Mouse (Mus musculus) ovary, postnatal 10 days (tissue): ENCODE measurements around the gene Atg4a-ps.
"Not testable (repeated sequence)": the region's sequence is repeated elsewhere in the genome, so short reads cannot be mapped to it uniquely, and the experiment has no call there.

ENCODE experiments used
- DNase-seq: peaks from one replicate; pipeline ENCODE4 v3.0.0; 2022; ENCODE audit warnings: low spot score

Atg4a-ps gene

DNA sequence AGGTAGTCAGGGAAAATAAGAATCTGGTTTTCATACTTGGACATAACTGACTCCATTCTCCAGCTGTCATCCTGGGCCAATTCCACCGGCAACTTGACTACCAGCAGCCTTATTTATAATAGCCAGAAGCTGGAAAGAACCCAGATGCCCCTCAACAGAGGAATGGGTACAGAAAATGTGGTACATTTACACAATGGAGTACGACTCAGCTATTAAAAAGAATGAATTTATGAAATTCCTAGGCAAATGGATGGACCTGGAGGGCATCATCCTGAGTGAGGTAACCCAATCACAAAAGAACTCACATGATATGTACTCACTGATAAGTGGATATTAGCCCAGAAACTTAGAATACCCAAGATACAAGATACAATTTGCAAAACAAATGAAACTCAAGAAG is at the start of gene Atg4a-ps:
Gene Atg4a-ps, minus strand, starts transcription at position 101 of the 400 bp plus-strand sequence.
- not testable (repeated sequence) for DNase-seq

DNA sequence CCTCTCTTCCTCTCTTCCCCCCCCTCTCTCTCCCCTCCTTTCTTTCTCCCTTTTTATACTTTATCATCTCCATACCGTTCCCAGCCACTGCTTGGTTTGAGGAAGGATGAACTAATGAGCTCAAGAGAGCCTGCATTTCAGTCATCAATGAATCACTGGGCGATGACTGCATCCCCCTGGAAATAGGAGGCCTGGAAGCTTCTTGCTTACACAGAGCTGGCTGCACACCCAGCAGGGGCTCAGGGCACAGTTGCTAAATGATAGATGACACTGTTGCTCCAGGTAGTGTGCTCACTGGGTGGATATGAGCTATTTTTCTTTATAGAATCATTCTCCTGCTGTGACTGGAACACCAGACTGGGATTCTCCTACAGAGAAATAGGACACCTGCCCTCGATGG is 49.7 kb upstream of the Atg4a-ps start:
- DNase-seq, result no peak

DNA sequence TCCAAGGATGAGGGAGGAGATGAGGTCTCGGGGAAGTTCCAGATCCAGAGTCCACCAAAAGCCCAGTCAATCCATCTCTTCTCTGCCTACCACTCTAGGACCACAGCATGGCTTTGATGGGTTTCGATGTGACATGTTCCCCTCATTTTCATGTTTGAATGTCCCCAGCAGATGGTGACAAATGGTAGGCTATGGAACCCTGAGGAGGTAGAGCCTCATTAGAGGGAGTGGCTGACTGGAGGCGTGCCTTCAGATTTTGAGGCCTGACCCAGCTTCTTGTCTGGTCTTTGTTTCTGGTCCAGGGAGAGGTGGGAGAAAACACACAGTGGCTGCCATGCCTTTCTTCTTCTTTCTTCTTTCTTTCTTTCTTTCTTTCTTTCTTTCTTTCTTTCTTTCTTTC is 44.6 kb upstream of the Atg4a-ps start:
- no peak for DNase-seq

DNA sequence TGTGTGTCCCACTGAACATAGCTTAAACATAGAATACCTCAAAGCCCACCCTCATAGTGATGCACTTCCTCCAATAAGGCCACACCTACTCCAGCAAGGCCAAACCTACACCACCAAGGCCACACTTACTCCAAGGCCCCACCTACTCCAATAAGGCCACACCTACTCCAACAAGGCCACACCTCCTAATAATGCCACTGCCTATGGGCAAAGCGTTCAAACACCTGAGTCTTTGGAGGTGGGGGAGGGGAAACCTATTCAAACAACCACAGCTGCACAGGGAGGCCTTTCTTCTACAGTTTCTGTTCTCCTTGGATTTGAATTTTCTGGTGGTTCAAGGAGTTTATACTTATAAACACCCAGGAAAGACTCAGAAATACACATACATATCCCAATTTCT is 43.2 kb upstream of the Atg4a-ps start:
- DNase-seq, result no peak

DNA sequence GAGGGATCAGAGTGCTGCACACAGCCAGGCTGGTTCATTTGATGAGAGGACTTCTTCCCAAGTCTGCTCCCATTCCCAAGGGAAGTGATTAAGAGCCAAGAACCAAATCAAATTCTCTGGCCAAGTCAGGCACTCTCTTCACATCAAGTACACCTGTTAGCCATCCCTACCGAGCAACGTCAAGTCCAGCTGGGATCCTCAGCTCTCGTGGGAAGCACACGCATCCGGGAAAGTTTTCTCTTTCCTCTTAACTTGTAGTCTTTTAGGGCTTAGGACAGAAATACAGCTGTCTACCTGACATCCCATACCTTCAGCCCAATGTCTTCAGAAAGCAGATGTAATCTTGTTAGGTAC is 38.1 kb upstream of the Atg4a-ps start:
- DNase-seq, result no peak

DNA sequence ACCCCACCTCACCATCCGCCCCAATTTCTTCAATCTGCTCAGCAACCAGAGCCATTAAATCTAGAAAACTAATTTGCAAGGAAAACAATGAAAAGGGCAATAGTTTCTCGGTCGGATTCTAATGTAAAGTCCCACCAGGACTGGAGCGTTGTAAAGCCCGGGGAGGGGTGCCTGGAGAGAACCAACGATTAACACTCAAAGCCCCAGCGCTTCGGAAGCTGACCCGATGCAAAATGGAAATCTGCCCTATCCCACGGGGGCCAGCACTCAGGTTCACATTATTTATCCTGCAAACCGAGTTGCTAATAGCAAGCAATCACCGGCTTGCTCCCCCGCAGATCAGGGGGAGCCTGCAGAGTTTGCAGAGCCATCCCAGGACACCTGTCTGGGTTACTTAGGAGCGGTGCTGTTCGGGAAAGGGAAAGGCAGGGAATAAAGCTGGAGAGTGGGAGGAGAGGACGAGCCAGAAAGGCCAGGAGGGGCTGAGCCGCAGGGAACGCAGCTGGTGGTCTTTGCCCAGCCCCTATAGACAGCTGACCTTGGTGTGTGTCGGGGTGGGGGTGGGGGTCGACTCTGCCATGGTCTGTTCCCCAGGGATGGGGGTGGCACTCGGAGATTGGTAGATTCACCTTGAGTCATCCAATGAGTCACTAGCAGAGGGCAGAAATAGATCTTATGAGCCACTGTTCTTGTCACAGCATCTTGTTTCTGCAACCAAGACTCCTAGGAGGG is 37.5 kb upstream of the Atg4a-ps start:
- no peak for DNase-seq

DNA sequence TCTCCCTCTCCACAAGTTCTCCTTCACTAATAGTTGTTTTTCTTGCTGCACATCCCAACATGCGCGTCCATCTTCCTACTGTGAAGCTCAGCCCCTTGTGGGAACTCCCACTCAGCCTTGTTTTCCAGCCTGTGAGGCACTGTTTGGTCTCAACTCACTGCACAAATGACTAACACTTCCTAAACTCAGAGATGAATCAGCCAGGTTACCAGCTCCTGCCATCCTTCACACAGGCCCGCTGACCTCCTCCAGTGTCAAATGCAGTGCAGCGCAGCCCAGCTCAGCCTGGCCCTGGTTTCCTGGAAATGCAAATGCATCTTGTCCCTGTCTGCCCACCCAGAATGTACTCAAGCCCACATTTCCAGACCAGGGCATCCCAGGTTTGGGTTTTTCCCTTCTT is 36.6 kb upstream of the Atg4a-ps start:
- DNase-seq, result no peak

DNA sequence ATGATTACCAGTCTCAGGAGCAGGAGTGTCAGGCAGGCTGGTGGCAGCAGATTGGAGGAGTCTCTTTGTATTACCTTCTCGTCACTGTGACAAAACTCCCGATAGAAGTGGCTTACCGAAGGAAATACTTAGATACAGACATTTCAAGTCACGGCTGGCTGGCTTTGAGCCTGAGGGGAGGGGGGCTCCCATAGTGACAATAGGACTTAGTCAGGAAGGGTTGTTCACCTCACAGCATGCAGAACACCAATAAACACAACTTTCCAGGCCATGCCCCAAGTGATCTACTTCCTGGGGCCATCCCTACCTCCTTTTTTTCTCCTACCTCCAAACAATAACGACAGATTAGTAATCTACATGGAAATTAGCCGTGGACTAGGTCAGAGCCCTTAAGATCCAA is 32.9 kb upstream of the Atg4a-ps start:
- DNase-seq, result no peak

DNA sequence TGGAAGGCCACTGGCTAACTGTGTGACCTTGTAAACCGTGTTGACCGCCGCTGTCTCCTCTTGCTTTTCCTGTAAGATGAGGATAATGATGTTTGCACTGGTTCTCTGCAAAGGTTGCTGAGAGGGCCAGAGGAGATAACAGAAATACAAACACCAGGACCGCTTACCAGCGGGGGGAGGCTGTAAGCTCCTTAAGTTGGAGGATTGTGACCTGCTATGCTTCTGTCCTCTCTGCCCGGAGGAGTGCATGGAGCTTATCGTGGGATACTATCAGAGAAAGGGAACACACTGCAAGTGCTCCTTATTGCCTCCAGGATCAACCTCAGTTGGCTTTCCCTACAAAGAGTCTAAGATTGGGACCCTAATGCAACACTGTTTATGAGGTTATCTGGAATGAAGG is 26.8 kb upstream of the Atg4a-ps start:
- DNase-seq, result no peak

DNA sequence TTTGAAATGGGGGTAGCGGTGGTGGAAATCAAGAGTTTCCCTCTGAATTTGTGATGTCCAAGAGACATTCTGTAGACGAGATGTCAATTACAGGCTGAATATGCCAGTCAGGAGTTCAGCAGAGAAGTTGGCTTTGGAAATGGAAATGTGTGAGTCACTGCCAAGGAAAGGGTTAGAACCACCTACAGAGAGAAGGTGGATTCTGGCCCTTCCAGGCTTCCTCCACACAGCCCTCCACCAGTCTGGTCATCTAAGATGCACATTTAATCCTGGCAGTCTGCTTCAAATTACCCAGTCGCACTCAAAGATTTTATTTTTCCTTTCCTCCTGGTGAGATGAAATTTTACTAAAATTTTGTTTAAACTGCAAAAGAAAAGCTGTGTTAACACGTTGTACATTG is 26.2 kb upstream of the Atg4a-ps start:
- DNase-seq, result no peak

DNA sequence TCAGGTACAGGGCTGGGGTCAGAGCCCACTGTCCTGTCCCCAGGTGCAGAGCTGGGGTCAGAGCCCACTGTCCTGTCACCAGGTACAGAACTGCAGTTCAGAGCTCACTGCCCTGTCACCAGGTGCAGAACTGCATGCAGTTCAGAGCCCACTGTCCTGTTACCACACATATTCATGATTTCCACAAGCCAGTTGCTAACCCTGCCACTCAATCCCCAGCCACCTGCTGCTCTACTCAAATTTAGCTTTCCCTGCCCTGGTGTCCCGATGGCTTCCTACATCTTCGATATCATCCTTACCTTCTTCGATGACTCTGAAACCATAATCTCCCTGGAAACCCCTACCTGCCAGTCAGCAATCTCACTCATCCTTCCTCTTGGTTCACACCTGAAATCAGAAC is 17.5 kb upstream of the Atg4a-ps start:
- DNase-seq, result no peak

DNA sequence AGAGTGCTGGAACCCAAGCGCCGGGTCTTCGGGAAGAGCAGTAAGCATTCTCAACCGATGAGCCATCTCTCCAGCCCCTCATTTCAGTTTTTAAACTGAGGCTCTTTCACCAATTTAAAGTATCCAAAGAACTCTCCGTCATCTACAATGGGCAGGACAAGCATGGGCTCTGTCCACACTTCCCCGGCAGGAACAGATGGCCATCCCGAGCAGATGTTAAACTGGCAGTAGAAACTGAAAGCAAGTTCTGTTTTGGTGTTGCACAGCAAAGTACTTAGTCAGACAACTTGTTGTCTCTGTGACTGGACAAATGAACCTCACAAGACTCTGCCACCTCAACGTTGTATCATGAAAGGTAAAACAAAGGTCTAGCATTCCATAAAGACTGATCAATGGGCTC is 15.8 kb upstream of the Atg4a-ps start:
- no peak for DNase-seq

DNA sequence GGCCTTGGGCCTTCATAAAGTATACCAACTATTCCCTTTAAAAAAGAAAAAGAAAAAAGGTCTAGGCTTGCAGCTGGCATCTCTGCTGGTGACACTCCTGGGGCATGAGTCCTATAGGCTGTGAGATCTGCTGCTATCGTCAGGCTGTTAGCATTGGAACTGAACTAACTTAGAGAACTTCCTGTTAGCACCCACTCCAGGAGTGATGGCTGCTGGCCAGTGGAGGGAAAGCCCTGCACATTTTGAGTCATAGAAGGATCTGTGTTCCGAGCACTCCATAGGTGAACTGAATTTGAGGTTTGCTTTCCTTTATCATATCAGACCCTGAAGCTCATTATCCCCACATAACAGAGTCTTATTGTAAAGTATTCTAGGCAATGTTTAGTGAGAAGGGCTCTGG is 14.1 kb upstream of the Atg4a-ps start:
- no peak for DNase-seq

DNA sequence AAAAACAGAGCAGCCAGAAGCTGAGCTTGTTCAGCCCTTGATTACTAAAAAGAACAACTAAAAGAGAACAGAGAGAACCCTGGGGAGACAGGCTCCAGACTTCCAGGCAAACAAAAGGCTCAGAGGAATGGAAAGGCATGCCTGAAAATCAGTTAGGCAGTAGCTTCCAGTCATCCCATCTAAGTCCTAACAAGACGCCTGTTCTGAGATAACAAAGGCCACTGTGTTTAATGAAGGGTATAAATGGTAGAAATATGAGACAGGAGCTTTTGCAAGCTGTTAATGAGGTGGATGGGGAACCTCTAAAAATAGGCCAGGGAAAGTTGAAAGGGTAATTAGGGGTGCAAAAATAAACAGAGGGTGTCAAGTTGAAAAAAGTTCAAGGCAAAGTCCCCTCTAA is 4.5 kb upstream of the Atg4a-ps start:
- no peak for DNase-seq

DNA sequence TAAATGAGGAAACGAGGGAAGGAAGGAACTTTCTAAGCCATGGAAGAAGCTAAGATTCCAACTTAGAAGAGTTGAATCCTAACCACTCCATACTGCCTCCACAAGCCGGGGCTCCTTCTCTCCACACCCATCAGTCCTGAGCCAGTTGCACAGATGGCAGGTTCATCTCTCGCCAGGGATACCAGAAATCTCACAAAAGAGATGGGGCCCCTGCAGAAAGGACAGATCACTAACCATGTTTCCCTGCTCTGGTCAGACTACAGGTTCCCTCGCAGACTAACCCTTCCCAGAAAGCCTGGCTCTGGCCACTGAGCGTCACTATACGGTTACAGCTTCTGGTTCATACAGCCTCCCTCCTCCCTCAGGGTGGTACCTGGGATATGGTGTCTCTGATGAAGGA is 3.8 kb upstream of the Atg4a-ps start:
- DNase-seq, result no peak

DNA sequence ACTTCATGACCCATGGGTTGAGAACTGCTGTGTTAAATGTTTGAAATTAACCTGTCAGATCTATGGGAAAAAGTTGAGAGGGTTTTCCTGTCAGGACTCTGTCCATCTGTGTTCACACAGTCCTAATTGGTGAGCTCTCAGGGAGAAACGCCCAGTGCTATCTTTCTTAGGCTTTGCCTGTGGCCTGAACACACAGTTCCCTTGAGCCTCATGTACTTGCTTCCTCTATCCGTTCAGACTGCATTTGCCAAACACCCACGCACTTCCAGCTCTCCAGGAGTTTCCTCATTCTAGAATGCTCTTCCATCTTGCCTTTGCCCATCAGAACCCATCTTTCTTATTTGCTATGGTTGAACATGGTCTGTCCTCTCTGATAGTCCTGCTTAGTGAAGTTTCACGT is 2.6 kb upstream of the Atg4a-ps start:
- no peak for DNase-seq

DNA sequence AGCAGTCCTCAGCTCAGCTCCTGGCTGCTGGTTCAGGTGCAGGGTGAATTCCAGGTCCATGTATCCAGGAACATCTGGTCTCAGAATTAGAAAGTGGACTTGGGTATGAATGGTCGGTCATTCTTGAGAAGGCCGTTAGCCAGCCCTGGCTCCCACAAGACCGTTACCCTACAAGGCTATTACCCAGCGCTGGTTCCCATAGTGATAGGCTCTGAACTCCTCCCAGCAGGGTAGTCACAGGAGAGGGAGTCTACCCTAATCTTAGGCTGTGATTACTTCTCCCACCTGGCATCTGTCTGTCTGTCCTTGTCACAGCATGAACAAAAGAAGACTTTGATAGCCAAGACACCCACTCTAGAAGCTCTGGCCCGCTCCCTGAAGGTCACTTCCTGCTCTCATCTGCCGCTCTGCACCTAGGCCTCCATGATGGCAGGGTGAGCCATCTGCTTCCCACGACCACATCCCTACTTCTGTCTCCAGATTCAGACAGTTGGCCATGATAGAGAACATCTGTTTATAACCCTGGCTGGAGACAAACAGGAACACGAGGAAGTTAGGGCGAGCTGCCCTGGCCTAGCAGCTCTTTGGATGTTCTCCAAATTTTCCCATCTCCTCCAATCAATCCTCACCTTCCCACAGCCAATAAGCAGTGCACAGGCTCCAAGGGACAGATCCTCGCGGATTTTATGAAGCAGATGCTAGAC is 1.4 kb upstream of the Atg4a-ps start:
- no peak for DNase-seq

DNA sequence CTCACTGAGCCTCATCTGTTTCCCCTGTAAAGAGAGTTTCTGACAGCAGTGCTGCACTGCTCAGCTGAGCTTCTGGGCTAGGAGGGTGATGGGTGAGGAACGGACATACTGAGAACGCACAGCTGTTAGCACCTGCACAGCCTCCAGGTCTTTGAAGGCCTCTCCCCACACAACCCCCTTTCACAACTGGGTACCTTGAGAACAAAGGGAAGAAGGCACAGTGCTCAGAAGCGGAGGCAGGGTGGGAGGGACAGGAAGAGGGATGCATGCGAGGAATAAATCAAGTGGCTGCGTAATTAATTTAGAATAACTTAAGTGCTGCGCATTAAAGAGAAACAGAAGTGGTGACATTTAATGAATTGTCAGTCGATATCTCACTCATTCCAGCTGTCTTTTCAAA is 4.6 kb downstream of the Atg4a-ps start:
- no peak for DNase-seq

DNA sequence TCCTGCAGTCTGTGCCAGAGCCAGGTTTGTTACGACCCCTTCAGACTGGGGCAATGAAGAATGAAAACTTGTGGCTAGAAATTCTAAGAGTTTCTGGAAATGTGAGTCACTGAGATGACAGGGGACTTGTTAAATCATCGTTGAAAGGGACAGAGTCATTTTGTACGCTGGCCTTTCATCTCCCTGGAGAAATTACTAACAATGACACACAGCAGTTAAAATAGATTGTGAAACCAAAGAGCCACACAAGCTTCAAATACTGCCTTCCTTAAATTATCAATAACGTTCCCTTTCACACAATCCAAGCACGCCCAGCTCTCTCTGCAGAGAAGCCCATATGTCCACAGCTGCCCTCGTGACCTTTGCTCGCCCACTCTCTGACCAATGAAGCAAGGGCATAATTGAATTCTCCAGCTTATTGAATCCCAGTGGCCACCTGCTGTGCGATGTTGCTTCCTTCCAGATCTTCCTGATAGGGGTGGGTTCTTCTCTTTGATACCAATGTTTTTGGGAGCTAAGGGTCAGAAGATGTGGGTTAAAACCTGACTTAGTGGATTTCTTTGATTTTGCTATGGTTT is 5.6 kb downstream of the Atg4a-ps start:
- no peak for DNase-seq

DNA sequence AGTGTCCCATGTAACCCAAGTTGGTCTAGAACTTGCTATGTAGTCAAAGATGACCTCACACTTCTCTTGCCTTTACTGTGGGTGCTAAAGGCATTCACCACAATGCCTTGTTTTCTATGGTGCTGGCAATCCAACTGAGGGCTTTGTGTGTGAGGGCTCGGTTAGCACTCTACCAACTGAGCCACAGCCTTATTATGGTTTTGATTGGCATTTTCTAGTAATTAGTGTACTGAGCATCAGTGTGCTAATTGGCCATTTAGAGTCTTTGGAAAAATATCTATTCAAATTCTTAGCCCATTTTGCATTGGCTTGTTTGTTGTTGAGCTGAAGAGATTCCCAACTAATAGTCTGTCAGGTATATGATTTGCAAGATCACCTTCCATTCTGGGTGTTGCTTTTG is 8.2 kb downstream of the Atg4a-ps start:
- DNase-seq, result no peak

DNA sequence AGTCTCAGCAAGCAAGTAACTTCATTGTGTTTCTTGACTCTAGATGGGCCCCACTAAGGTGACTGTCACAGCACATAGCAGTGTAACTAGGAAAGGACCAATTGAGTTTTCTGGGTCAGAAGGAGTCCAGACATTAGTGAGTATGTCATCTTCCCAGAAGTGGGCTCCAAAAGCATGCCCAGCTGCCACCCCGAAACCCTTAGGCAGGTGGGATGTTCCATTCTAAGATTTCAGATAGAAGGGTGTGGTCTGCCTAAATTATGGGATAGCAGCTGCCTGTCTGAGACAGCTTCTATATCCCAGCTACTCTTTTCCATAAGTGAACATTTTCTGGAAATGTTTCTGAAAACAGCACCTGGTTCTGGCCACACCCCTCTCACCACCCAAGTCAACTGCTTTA is 11.6 kb downstream of the Atg4a-ps start:
- DNase-seq, result no peak

DNA sequence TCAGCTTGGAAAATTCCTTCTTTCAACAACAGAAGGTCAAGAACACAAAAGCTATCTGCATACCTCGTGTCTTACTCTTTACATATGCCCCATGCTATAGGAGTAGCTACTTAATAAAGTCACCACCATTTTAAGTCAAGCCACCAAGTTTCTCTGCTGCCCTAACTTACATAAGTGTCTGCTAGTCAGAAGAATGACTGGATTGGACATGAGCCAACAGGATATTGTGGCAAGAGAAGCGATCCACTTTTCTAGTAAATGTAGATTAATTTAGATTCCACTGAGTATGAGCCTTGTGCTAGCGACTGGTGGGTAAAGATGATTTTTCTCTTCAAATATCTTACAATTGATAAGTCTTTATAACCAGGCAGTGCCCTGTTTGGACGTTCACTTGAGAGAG is 12.0 kb downstream of the Atg4a-ps start:
- DNase-seq, result no peak

DNA sequence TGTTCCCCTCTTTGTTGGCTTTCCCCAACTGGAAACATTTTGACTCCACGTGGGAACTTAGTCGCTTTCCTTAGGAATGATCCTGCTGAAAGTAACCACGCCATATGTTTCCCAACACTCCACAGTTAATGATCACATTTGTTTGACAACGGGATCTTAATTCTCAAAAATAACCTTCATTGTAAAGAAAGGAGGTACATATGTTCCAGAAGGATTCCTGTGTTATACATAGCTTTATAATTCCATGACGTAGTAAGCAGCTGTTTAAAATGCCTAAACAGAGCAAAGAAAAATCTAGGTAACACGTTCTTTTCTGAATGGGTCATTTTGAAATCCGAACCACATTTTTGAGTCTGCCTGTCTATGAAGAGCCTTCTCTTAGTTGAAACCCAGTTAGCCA is 12.7 kb downstream of the Atg4a-ps start:
- no peak for DNase-seq

DNA sequence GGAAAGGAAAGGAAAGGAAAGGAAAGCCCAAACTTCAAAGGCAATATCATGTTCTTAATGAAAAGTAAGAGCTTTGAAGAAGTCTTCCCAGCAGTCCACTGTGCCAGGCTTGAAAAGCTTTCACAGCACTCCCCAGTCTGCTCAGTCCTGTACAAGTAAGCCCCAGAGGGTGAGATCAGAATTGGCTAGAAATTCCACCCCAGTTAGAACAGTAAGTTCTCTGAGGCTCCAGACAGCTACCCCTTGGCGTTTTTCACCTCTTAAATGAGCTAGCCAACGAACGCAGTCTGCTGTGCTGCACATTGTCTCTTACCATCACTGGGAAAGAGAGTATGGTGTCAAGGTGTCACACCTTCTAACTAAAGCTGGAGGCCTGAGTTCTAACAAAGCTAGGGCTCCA is 18.2 kb downstream of the Atg4a-ps start:
- no peak for DNase-seq
